Mouse (Mus musculus) T-helper 1 cell (primary cell): ENCODE measurements around the gene Kdm4a.

Source experiments
- in situ Hi-C: fragments of 300-600 bp; cut with MboI, MseI; formaldehyde crosslinking; loops from one replicate; pipeline ENCODE4 v1.15.1; 2025; ENCODE audit warnings: high pct_unique_total_duplicates

Kdm4a gene

GRCm38 (mm10) chr4:118116098-118116497, 63.7 kb downstream of the Kdm4a start:
- in situ Hi-C loops, result no loop called here

GRCm38 (mm10) chr4:118115132-118115531, 64.7 kb downstream of the Kdm4a start:
- in situ Hi-C loops, result no loop called here

DNA sequence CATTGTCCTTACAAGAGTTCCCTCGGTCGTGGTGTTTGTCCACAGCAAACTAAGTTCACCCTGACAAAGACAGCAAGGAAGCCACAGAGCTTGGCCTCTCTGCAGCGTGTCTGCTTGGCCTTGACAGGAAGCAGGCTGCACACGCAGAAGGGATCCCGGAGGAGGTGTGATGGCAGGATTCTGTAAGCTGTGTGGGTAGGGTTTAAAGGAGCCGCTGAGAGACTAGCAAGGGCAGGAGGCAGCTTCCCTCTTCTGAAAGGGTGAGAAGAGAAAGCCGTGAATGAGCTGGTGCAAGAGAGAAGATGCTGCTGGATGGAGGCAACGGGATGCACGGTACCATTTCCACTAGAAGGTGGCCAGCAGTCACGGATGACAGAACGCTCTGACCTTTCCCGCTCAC, 67.2 kb downstream of the Kdm4a start:
- in situ Hi-C loops, result no loop called here

DNA sequence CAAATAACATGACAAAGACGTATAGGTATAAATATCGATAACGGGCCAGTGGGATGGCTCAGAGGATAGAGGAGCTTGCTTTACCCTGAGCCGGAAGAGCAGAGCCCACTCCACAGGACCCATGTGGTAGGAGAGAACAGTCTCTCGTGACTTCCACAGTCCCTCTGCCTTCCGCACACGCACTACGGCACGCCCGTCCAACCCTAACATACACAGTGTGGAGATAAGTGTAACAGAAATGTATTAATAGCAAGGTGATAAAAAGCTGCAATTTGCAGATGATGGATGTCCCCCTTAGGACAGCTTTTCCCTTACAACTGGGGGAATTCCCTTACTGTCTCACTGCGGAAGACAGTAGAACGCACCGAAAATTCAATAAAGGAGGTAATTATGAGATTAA, 70.2 kb downstream of the Kdm4a start:
- in situ Hi-C loops, result no loop called here

DNA sequence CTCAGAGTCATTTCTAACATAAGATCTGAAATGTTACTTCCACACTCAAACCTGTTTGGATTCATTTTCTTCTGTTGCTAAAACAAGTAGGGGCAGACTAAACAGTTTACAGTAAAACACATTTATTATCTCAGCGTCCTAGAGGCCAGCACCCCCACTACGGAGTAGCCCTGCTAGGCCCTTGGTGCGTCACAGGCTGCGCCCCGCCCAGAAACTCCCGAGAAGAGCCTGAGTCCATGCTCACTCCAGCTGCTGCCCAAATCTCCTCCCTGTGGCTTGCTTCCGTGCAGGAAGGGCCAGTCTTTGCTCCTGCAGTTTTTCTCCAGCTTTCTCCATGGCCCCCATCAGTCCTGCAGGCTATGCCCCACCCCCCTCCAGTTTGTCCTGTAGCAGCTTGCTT, 71.1 kb downstream of the Kdm4a start:
- in situ Hi-C loops, result no loop called here

- in situ Hi-C loops, result no loop called here
Observed at GRCm38 (mm10) chr4:118105256-118106053, 74.4 kb downstream of the Kdm4a start.

DNA sequence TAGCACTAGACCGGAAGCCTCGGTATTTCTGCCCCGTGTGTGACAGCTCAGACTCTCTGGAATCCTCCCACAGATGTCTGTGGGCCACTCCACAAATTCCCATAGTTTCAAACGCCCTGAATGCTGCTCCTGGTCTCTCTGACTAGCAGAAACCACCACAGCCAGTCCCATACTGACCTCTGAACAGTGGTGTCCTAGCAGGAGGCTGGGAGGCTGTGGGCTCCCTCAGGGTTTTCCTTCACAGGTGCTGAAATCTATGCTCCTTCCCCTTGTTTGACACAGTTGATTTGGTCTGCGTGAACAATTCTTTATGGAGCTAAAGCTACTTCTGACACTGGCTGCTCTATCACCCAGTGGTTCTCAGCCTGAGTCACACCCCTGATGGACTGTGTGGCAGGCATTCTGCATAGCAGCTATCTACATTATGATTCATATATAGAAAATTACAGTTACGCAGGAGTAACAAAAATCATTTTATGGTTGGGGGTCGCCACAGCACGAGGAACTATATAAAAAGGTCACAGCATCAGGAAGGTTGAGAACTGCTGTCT, 76.5 kb downstream of the Kdm4a start:
- in situ Hi-C loops, result no loop called here

- in situ Hi-C loops, result no loop called here
Observed at GRCm38 (mm10) chr4:118101497-118101896, 78.3 kb downstream of the Kdm4a start.

GRCm38 (mm10) chr4:118099637-118100364, 80.0 kb downstream of the Kdm4a start:
- in situ Hi-C loops, result no loop called here

GRCm38 (mm10) chr4:118098571-118098970, 81.3 kb downstream of the Kdm4a start:
- in situ Hi-C loops, result no loop called here

DNA sequence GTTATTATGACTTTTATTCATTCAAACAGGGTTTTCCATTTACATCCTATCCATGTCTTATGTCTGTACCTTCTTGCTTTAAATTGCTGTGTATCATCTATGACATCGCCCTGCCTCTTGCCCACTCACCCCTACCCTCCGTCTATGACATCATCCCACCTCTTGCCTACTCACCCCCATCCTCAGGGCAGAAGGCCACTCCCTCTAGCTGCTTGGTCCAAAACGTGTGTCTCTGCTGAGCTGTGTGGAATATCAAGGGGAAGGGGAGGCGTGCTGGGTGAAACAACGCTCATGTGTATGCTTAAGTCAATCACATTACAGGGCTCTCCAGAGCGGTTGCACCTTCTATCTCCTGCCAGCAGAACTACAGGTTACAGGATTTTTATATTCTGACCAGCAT, 83.8 kb downstream of the Kdm4a start:
- in situ Hi-C loops, result no loop called here

DNA sequence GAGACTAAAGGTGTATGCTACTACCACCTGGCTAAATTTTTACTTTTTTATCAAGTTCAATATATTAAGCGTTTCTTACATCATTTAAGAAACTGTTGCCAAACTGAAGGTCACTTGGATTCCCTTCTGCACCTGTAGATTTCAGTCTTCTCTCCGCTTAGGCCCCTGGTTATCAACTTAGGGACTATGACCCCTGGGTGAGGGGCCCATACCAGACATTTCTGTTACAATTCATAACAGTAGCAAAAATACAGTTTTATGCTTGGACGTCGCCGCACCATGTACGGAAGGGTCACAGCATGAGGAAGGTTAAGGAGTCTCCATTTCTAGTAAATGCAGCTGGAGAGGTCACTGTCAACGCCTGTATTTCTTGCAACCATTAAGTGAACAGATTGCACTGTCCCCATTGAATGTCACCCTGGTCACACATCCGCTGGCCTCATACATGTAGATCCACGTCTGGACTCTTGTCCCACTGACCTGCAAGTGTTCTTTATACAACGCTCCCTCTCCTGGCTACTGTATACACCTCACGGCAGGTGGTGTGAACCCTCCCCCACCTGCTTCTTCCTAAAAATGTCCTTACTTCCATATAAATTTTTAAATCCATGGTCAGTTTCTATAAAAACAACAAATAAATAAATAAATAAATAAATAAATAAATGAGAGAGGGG, 86.9 kb downstream of the Kdm4a start:
- in situ Hi-C loops, result no loop called here

DNA sequence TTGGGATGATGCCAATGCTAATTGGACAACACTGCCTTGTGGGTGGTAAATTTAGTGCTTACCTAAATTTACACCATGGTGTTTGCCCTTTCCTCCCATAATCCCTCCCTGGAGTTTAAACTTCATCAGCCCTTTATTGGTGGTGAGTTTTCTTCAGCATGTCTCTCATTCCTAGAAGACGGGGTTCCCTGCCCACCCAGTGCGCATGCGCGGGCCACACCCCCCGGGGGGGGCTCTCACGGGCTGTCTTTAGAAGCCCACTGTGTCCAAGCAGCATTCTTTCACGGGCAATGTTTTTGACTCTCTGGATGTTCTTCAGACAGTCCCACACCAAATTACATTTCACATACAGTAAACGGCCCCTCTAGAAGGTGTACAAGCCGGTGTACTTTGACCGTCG, 89.4 kb downstream of the Kdm4a start:
- in situ Hi-C loops, result no loop called here

- in situ Hi-C loops, result loop anchor here (5.0 to 10.0 kb wide), 2 partner anchors 165 to 202 kb away; partner anchors contain the start of genes Artn and Ptprf
Observed at GRCm38 (mm10) chr4:118089939-118090338, 89.9 kb downstream of the Kdm4a start.

DNA sequence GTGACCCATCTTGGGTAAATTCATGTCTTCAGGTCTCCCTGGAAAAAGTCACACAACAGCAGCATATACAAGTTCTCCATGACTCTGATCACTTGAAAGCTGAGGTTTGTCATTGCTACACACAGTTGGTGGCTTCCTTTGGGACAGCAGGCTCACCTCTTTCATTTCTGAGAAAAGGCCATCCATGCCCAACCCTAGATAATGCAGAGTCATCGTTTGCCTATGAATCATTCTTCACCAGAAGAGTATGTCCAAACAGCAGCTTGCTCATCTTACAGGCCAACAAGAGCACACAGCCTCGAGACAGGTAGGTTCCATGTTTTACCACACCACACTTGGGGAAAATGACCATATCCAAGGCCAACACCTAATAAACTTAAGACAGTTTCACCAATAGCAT, 91.1 kb downstream of the Kdm4a start:
- in situ Hi-C loops, result loop anchor here (5.0 to 10.0 kb wide), 2 partner anchors 164 to 204 kb away; partner anchors contain the start of genes Artn and Ptprf
